In the genomic region with DNA sequence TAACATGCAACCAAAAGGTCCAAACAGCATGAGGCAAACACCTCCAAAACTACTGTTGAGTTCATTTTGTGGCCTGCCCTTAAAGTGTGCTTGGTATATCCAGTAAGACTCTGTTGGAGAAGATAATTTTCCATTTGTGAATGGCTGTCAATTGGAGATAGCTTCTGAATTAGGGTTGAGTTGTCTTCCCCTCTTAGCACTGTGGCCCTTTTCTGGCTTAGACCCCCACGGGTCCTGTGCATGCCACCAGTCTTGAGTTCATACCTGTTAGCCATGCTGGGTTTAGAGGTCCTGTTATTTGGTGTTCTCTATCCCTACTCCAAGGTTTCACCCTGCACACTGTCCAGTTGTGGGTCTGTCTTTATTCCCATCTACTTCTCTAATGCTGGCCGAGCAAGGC, we compare ENCODE assay signal across 1 mouse cellular context.
TF ChIP-seq lines count a peak whose summit lies in the region.

No protein-coding gene starts in this region.

TF ChIP-seq in CH12.LX, 34 proteins besides CTCF, POLR2A, EP300 and RAD21:
- no peak for TF ChIP-seq TBP (conservative IDR thresholded peaks at IDR 0.05; ENCODE audit: low read depth, low read length)
